29 mouse cellular contexts compared by ENCODE assay signal in the genomic region with DNA sequence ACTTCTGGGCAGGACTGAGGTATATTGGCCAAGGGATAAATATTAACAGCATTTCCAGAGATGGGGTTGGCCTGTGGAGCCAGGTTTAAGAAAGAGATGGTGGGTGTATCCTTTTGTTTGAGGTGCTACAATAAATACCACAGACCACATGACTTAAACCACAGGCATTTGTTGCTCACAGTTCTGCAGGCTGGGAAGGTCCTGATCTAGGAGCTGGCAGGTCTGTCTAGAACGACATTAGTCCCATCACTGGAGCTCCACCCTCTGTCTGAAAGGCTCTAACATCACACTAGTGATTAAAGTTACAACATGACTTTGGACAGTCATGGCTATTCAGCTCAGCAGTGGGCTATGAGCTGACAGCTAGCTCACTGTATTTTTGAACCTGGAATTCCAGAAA.
DNase-seq lines count a peak whose midpoint lies in the region; ATAC-seq and TF ChIP-seq lines count a peak whose summit lies in the region.
"Had no signal": no experiment of that assay in that cellular context is flagged by ENCODE, and none has a peak within 500 bp of the region (broad histone marks: within the 10 kb centered on the region; RNA-seq: fewer than 3 reads in every experiment).

No protein-coding gene starts in this region.

- no peaks in the 10 kb centered on the region for H3K27me3 ChIP-seq in intestine, embryonic 15.5 days (replicated peaks)
- no peaks in the 10 kb centered on the region for H3K27me3 ChIP-seq in intestine, postnatal 0 days (replicated peaks; ENCODE audit: control insufficient read depth, insufficient read depth, low read length)
- no peaks in the 10 kb centered on the region for H3K27me3 ChIP-seq in intestine, embryonic 16.5 days (replicated peaks; ENCODE audit: control insufficient read depth, insufficient read depth, low read length)
- H3K27me3 ChIP-seq: CH12.LX; embryonic facial prominence, embryonic 15.5 days; forebrain, embryonic 12.5 days; forebrain, embryonic 15.5 days; heart, embryonic 12.5 days; heart, embryonic 15.5 days; hindbrain, embryonic 13.5 days had no signal

- no peaks in the 10 kb centered on the region for H3K36me3 ChIP-seq in intestine, embryonic 15.5 days
- H3K36me3 ChIP-seq in intestine, postnatal 0 days (ENCODE audit: control insufficient read depth, insufficient read depth), result no peaks in the 10 kb centered on the region
- H3K36me3 ChIP-seq in intestine, embryonic 16.5 days (ENCODE audit: control insufficient read depth, insufficient read depth, low read length), result no peaks in the 10 kb centered on the region
- H3K36me3 ChIP-seq: embryonic facial prominence, embryonic 15.5 days; forebrain, embryonic 12.5 days; forebrain, embryonic 15.5 days; G1E; heart, embryonic 12.5 days; heart, embryonic 15.5 days; hindbrain, embryonic 10.5 days; hindbrain, embryonic 13.5 days had no signal

- no peak overlapping the region for H3K4me3 ChIP-seq in intestine, embryonic 15.5 days (replicated peaks)
- no peak overlapping the region for H3K4me3 ChIP-seq in intestine, postnatal 0 days (ENCODE audit: low read depth, low read length)
- H3K4me3 ChIP-seq in intestine, embryonic 16.5 days (ENCODE audit: low read length), result no peak overlapping the region
- H3K4me3 ChIP-seq: embryonic facial prominence, embryonic 15.5 days; forebrain, embryonic 12.5 days; forebrain, embryonic 15.5 days; heart, embryonic 12.5 days; heart, embryonic 15.5 days; hindbrain, embryonic 10.5 days; hindbrain, embryonic 13.5 days had no signal

- ATAC-seq in intestine, embryonic 15.5 days, result 0 out of 2 replicates have a peak, but pooled peaks have one; percentile 34
- no peak for ATAC-seq in intestine, postnatal 0 days
- peak; percentile 55; the same call in 1 of the 2 replicates for ATAC-seq in intestine, embryonic 16.5 days
- ATAC-seq: activated CD4-positive, CD25-positive, alpha-beta regulatory T cell, adult 4 months; forebrain, embryonic 15.5 days; hindbrain, embryonic 16.5 days had no signal

- DNase-seq in 3T3-L1 (ENCODE audit: low read depth, low spot score), result peak; percentile 76
- DNase-seq in Muller cell, postnatal 12 days (ENCODE audit: inconsistent ontology term), result peak; percentile 29
- no peak for DNase-seq in testis, postnatal 14 days (ENCODE audit: low spot score)
- no peak for DNase-seq in right cerebral cortex, adult 2 months (ENCODE audit: low spot score in 2 of 2)
- DNase-seq: adrenal gland, adult 8-10 months; adrenal gland, postnatal 25 days; cerebellum, adult 11-12 months; cerebellum, adult 8-10 months; cerebellum, postnatal 10 days; cerebellum, postnatal 36 days; embryo, embryonic 11 days; gastrocnemius, postnatal 25 days; heart, adult 18-20 months; heart, postnatal 10 days; heart, postnatal 36 days had no signal

- no peaks in the 10 kb centered on the region for H3K9me3 ChIP-seq in intestine, embryonic 15.5 days
- no peaks in the 10 kb centered on the region for H3K9me3 ChIP-seq in intestine, postnatal 0 days (ENCODE audit: control insufficient read depth)
- no peaks in the 10 kb centered on the region for H3K9me3 ChIP-seq in intestine, embryonic 16.5 days (ENCODE audit: control insufficient read depth, low read length)
- H3K9me3 ChIP-seq: embryonic facial prominence, embryonic 15.5 days; forebrain, embryonic 12.5 days; forebrain, embryonic 15.5 days; heart, embryonic 12.5 days; heart, embryonic 15.5 days; hindbrain, embryonic 10.5 days; hindbrain, embryonic 13.5 days had no signal

- no peak overlapping the region for H3K9ac ChIP-seq in intestine, embryonic 15.5 days
- no peak overlapping the region for H3K9ac ChIP-seq in intestine, postnatal 0 days (ENCODE audit: low read depth, low read length)
- no peak overlapping the region for H3K9ac ChIP-seq in intestine, embryonic 16.5 days (ENCODE audit: low read depth, low read length)
- H3K9ac ChIP-seq: embryonic facial prominence, embryonic 15.5 days; forebrain, embryonic 12.5 days; forebrain, embryonic 15.5 days; heart, embryonic 12.5 days; heart, embryonic 15.5 days; hindbrain, embryonic 13.5 days had no signal

- no peak overlapping the region for H3K27ac ChIP-seq in intestine, embryonic 15.5 days
- H3K27ac ChIP-seq in intestine, postnatal 0 days (ENCODE audit: low read depth, low read length), result no peak overlapping the region
- no peak overlapping the region for H3K27ac ChIP-seq in intestine, embryonic 16.5 days (ENCODE audit: low read length)
- H3K27ac ChIP-seq: embryonic facial prominence, embryonic 15.5 days; forebrain, embryonic 12.5 days; forebrain, embryonic 15.5 days; heart, embryonic 15.5 days; hindbrain, embryonic 10.5 days; hindbrain, embryonic 13.5 days had no signal

- no peak overlapping the region for H3K4me2 ChIP-seq in intestine, embryonic 15.5 days (replicated peaks)
- no peak overlapping the region for H3K4me2 ChIP-seq in intestine, postnatal 0 days (replicated peaks; ENCODE audit: low read depth)
- H3K4me2 ChIP-seq in intestine, embryonic 16.5 days (ENCODE audit: low read depth, low read length), result no peak overlapping the region
- H3K4me2 ChIP-seq: embryonic facial prominence, embryonic 15.5 days; forebrain, embryonic 12.5 days; forebrain, embryonic 15.5 days; heart, embryonic 12.5 days; heart, embryonic 15.5 days; hindbrain, embryonic 13.5 days had no signal

- no peak for TF ChIP-seq CTCF in intestine, postnatal 0 days (IDR thresholded peaks at IDR 0.05; ENCODE audit: low read depth)

- 26% methylated on average over 1 of the region's 1 CpGs for WGBS in intestine, embryonic 15.5 days
- WGBS in intestine, postnatal 0 days, result 18% methylated on average over 1 of the region's 1 CpGs
- 42% methylated on average over 1 of the region's 1 CpGs for WGBS in intestine, embryonic 16.5 days

- no peaks in the 10 kb centered on the region for H3K4me1 ChIP-seq in intestine, embryonic 15.5 days (replicated peaks)
- no peaks in the 10 kb centered on the region for H3K4me1 ChIP-seq in intestine, postnatal 0 days (replicated peaks; ENCODE audit: control insufficient read depth, insufficient read depth, low read length)
- no peaks in the 10 kb centered on the region for H3K4me1 ChIP-seq in intestine, embryonic 16.5 days (ENCODE audit: control insufficient read depth, insufficient read depth, low read length)
- H3K4me1 ChIP-seq: embryonic facial prominence, embryonic 15.5 days; forebrain, embryonic 12.5 days; forebrain, embryonic 15.5 days; heart, embryonic 12.5 days; heart, embryonic 15.5 days; hindbrain, embryonic 10.5 days; hindbrain, embryonic 13.5 days had no signal

Comparison
In these comparisons a context has a peak if more than half of its experiments do, and no peak if none do; other contexts are left out.
1. DNase-seq: peak in 3T3-L1 (single experiment) and Muller cell, postnatal 12 days (single experiment); none in testis, postnatal 14 days (single experiment) and right cerebral cortex, adult 2 months (0 of 2).